8 mouse cellular contexts compared by ENCODE assay signal in genomic region chr1:135154411-135154959, GRCm38 (mm10). TPM values are rescaled to one million over a fixed set of nuclear protein-coding genes. Genes with fewer than 3 reads are reported as not detected.
DNase-seq lines count a peak whose midpoint lies in the region; ATAC-seq and TF ChIP-seq lines count a peak whose summit lies in the region.

No protein-coding gene starts in this region.

- no peak overlapping the region for H3K4me3 ChIP-seq in G1E (ENCODE audit: low read depth, low read length)
- peak overlapping the region; percentile 19; the same call in 1 of the 2 replicates for H3K4me3 ChIP-seq in forebrain, embryonic 14.5 days (ENCODE audit: low read depth, low read length)
- peak overlapping the region; percentile 38 for H3K4me3 ChIP-seq in liver, embryonic 15.5 days (replicated peaks)
- peak overlapping the region; percentile 18 for H3K4me3 ChIP-seq in neural tube, embryonic 13.5 days

- DNase-seq in G1E (ENCODE audit: low spot score), result peak; percentile 78
- peak; percentile 77 for DNase-seq in cerebellum, adult 11 months
- peak; percentile 97 for DNase-seq in forebrain, embryonic 14.5 days (ENCODE audit: low spot score)
- DNase-seq in heart, postnatal 14 days, result peak; percentile 68 to 79
- DNase-seq in kidney, postnatal 4 days, result peak; percentile 74 to 84
- peak; percentile 80 for DNase-seq in telencephalon, adult 2 months (ENCODE audit: low read depth, low spot score)

- H3K27me3 ChIP-seq in G1E (ENCODE audit: insufficient read depth, low read length), result peaks cover 5% of the 10 kb centered on the region; the same call in 1 of the 2 replicates
- no peaks in the 10 kb centered on the region for H3K27me3 ChIP-seq in forebrain, embryonic 14.5 days (replicated peaks; ENCODE audit: control insufficient read depth, insufficient read depth, low read length)
- no peaks in the 10 kb centered on the region for H3K27me3 ChIP-seq in liver, embryonic 15.5 days
- H3K27me3 ChIP-seq in neural tube, embryonic 13.5 days, result no peaks in the 10 kb centered on the region

- intact Hi-C loops in heart, postnatal 14 days (cut with DNase I), result no loop called here

- peak overlapping the region; percentile 69 for H3K9ac ChIP-seq in forebrain, embryonic 14.5 days (ENCODE audit: low read length)
- no peak overlapping the region for H3K9ac ChIP-seq in liver, embryonic 15.5 days
- peak overlapping the region; percentile 71 for H3K9ac ChIP-seq in neural tube, embryonic 13.5 days

- peaks cover 77% of the 10 kb centered on the region for H3K36me3 ChIP-seq in G1E (replicated peaks)
- peaks cover 38% of the 10 kb centered on the region for H3K36me3 ChIP-seq in forebrain, embryonic 14.5 days (ENCODE audit: control insufficient read depth, insufficient read depth, low read length)
- peaks cover 15% of the 10 kb centered on the region for H3K36me3 ChIP-seq in liver, embryonic 15.5 days (replicated peaks)
- peaks cover 46% of the 10 kb centered on the region for H3K36me3 ChIP-seq in neural tube, embryonic 13.5 days

- peak overlapping the region; percentile 94 for H3K27ac ChIP-seq in forebrain, embryonic 14.5 days (ENCODE audit: low read depth, low read length)
- H3K27ac ChIP-seq in liver, embryonic 15.5 days (replicated peaks), result peak overlapping the region; percentile 83
- H3K27ac ChIP-seq in neural tube, embryonic 13.5 days (replicated peaks), result peak overlapping the region; percentile 95

- H3K4me1 ChIP-seq in G1E (ENCODE audit: insufficient read depth, low read depth, low read length), result peaks cover 33% of the 10 kb centered on the region
- peaks cover 13% of the 10 kb centered on the region; the same call in 1 of the 2 replicates for H3K4me1 ChIP-seq in forebrain, embryonic 14.5 days (ENCODE audit: control insufficient read depth, insufficient read depth, low read length)
- H3K4me1 ChIP-seq in liver, embryonic 15.5 days (replicated peaks), result peaks cover 16% of the 10 kb centered on the region
- H3K4me1 ChIP-seq in neural tube, embryonic 13.5 days (replicated peaks), result peaks cover 67% of the 10 kb centered on the region

- WGBS in forebrain, embryonic 14.5 days, result 1% methylated on average over 14 of the region's 14 CpGs
- 13% methylated on average over 14 of the region's 14 CpGs for WGBS in liver, embryonic 15.5 days (ENCODE audit: insufficient replicate concordance)
- 3% methylated on average over 14 of the region's 14 CpGs for WGBS in neural tube, embryonic 13.5 days

- ATAC-seq in G1E (ENCODE audit: extremely low read depth, insufficient number of reproducible peaks, low FRiP score, poor library complexity, severe bottlenecking), result peak; percentile 50; the same call in 1 of the 2 replicates
- peak; percentile 75 for ATAC-seq in forebrain, embryonic 14.5 days
- ATAC-seq in liver, embryonic 15.5 days (ENCODE audit: insufficient read depth), result peak; percentile 81
- peak; percentile 28 for ATAC-seq in neural tube, embryonic 13.5 days (ENCODE audit: low read depth)

- no peaks in the 10 kb centered on the region for H3K9me3 ChIP-seq in G1E (replicated peaks)
- H3K9me3 ChIP-seq in forebrain, embryonic 14.5 days (replicated peaks; ENCODE audit: control insufficient read depth, low read length), result no peaks in the 10 kb centered on the region
- H3K9me3 ChIP-seq in liver, embryonic 15.5 days (replicated peaks), result no peaks in the 10 kb centered on the region
- H3K9me3 ChIP-seq in neural tube, embryonic 13.5 days, result no peaks in the 10 kb centered on the region

- H3K4me2 ChIP-seq in forebrain, embryonic 14.5 days (ENCODE audit: low read length), result peak overlapping the region; percentile 47
- peak overlapping the region; percentile 69 for H3K4me2 ChIP-seq in liver, embryonic 15.5 days
- H3K4me2 ChIP-seq in neural tube, embryonic 13.5 days, result peak overlapping the region; percentile 46

- TF ChIP-seq CTCF in G1E (IDR thresholded peaks at IDR 0.05; ENCODE audit: low read depth, low read length), result peak; percentile 93

RNA-seq across cellular contexts. Expression of gene Arl8a, which starts 7.9 kb away (rescaled TPM):
- 93.7 and 103 TPM in 2 replicates for total RNA-seq in G1E (2014; fragmentation: Nextera tagmentation)
- total RNA-seq in G1E (2017), result 45.0 and 46.6 TPM in 2 replicates
- polyA plus RNA-seq in G1E (2012), result 88.0 and 99.6 TPM in 2 replicates
- 213 and 251 TPM in 2 replicates for polyA plus RNA-seq in forebrain, embryonic 14.5 days (2014; fragmentation: Nextera tagmentation; extraction: Ambion mirVana)
- 10 to 100 TPM; 25.7 to 28.0 TPM for total RNA-seq in heart, postnatal 14 days (2021)
- polyA plus RNA-seq in liver, embryonic 15.5 days (2015; fragmentation: Nextera tagmentation; extraction: Ambion mirVana), result 11.2 and 12.4 TPM in 2 replicates
- polyA plus RNA-seq in neural tube, embryonic 13.5 days (2015; fragmentation: Nextera tagmentation; extraction: Ambion mirVana), result 331 and 336 TPM in 2 replicates

RNA-seq across cellular contexts. Expression of gene Gpr37l1, which starts 13.0 kb away (rescaled TPM):
- total RNA-seq in G1E (2014; fragmentation: Nextera tagmentation) (not detected in 2 replicates), G1E (2017) (0.05 TPM in 1 of 2 replicates, not detected in the other)
- not detected in 2 replicates for polyA plus RNA-seq in G1E (2012)
- polyA plus RNA-seq in forebrain, embryonic 14.5 days (2014; fragmentation: Nextera tagmentation; extraction: Ambion mirVana), result 0.24 and 0.33 TPM in 2 replicates
- under 1 TPM; 0.32 to 0.48 TPM for total RNA-seq in heart, postnatal 14 days (2021)
- polyA plus RNA-seq in liver, embryonic 15.5 days (2015; fragmentation: Nextera tagmentation; extraction: Ambion mirVana), result not detected in 2 replicates
- polyA plus RNA-seq in neural tube, embryonic 13.5 days (2015; fragmentation: Nextera tagmentation; extraction: Ambion mirVana), result 0.63 and 0.76 TPM in 2 replicates

RNA-seq across cellular contexts. Expression of gene Ptpn7, which starts 22.0 kb away (rescaled TPM):
- total RNA-seq in G1E (2014; fragmentation: Nextera tagmentation), result 132 and 147 TPM in 2 replicates
- 212 and 227 TPM in 2 replicates for total RNA-seq in G1E (2017)
- polyA plus RNA-seq in G1E (2012), result 341 and 359 TPM in 2 replicates
- polyA plus RNA-seq in forebrain, embryonic 14.5 days (2014; fragmentation: Nextera tagmentation; extraction: Ambion mirVana), result 0.32 and 0.57 TPM in 2 replicates
- total RNA-seq in heart, postnatal 14 days (2021), result 1 to 10 TPM in 1 of 2 experiments, under 1 TPM in 1; 0.72 to 3.3 TPM
- 10.7 and 10.9 TPM in 2 replicates for polyA plus RNA-seq in liver, embryonic 15.5 days (2015; fragmentation: Nextera tagmentation; extraction: Ambion mirVana)
- polyA plus RNA-seq in neural tube, embryonic 13.5 days (2015; fragmentation: Nextera tagmentation; extraction: Ambion mirVana), result 0.59 and 1.1 TPM in 2 replicates

RNA-seq across cellular contexts. Expression of gene Lgr6, which starts 49.4 kb away (rescaled TPM):
- total RNA-seq in G1E (2014; fragmentation: Nextera tagmentation), result 0.30 TPM in 1 of 2 replicates, not detected in the other
- total RNA-seq in G1E (2017), result 0.12 and 0.38 TPM in 2 replicates
- polyA plus RNA-seq in G1E (2012), result 0.43 and 0.54 TPM in 2 replicates
- 0.48 TPM in 2 replicates for polyA plus RNA-seq in forebrain, embryonic 14.5 days (2014; fragmentation: Nextera tagmentation; extraction: Ambion mirVana)
- total RNA-seq in heart, postnatal 14 days (2021), result 10 to 100 TPM; 14.5 to 15.5 TPM
- 0.18 and 0.25 TPM in 2 replicates for polyA plus RNA-seq in liver, embryonic 15.5 days (2015; fragmentation: Nextera tagmentation; extraction: Ambion mirVana)
- polyA plus RNA-seq in neural tube, embryonic 13.5 days (2015; fragmentation: Nextera tagmentation; extraction: Ambion mirVana), result 1.4 and 2.0 TPM in 2 replicates

Comparison
In these comparisons a context has a peak if more than half of its experiments do, and no peak if none do; other contexts are left out.
1. ATAC-seq: peak in every context shown above with its lines; median percentile 81 in liver, embryonic 15.5 days; 75 in forebrain, embryonic 14.5 days; 50 in G1E; 28 in neural tube, embryonic 13.5 days.
2. RNA of gene Ptpn7, which starts 22.0 kb away (polyA plus RNA-seq): 341 to 359 TPM in G1E; 10.7 to 10.9 TPM in liver, embryonic 15.5 days, 0.59 to 1.1 TPM in neural tube, embryonic 13.5 days and 0.32 to 0.57 TPM in forebrain, embryonic 14.5 days; every median in the first group is over 10 times any median in the second.
3. Peak in every context shown above with its lines, with median percentiles within 50 percentile points of each other: DNase-seq, H3K27ac ChIP-seq and H3K4me2 ChIP-seq.